Mouse (Mus musculus): ENCODE measurements around the gene Abca1.

Gene Abca1

DNA sequence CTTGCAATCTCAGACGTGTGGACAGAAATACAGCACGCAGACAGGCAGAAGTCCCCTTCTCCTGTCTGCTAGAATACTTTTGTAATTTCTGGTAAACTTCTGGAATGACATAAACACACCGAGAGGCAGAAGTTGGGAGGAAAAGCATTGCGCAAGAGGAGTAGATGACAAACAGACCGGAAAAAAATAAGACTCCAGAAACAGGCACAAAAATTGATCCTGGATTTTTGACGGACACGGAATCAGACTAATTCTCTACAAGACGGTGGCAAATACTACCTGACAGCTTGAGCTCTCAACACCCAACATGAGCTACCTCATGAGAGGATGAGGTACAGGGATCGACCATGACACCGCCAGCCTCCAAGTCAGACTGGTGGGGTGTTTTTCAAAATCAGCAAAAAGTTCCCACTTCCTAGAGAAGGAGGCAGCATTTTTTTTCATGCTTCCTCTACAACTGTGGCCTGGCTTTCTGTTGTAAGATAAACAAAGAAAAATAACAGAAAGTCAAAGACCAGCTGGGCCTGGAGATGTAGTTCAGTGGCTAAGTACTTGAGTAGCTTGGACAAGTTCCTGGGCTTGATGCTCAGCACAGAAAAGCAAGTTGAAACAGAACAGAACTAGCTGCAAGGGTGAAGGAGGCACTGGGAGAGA is 34.7 kb downstream of the Abca1 start:
- in situ Hi-C loops (cut with MboI; ENCODE audit: low sequenced_read_pairs) = no loop called here

DNA sequence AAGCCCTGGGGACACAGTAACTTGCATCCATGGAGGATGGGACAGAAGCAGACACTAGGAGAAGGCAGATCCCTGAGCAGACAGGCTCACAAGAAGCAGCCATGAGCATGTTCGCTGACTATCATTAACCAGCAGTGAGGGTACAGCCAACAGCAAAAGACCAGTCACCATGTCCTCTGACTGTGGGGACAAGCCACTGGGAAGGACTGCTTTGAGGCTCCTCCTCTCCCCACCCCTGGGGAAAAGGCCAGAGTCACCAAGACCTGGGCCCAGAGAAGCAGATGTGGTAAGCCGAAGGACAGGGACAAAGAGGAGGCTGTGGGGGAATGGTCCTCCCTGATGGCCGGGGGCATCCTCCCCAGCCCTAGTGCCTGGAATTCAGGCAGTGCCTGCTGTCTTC is 37.4 kb downstream of the Abca1 start:
- in situ Hi-C loops (cut with MboI; ENCODE audit: low sequenced_read_pairs) = no loop called here

DNA sequence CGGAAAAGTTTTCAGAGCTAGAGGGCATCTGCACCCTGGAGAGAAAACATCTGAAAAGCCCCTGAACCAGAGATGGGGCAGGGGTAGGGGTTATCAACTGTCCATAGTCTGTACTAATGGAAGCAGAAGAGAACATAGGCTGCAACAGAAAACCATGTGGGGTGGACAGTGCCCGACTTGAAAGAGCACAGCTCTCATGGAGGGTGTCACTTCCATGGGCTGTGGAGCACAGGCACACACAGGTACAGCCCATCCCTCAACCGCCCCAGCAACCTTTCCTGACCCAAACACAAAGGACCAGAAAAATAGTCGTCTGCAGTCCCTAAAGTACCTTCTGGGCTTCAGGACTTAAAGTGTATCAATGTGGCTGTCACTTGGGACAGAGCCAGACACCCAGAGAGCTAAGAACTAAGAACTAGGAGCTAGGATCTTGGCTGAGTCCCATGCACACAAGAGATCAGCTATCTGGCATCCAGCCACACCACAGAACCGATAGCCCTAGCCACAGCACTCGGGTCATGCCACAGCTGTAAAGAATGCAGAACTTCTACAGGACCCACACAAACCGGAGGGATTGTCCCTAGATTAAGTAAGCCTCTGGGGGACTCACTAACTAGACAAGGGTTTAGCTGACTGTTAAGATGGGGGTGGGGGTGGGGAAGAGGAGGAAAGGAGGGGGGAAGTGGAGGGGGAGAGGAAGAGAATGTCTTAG is 38.0 kb downstream of the Abca1 start:
- in situ Hi-C loops (cut with MboI; ENCODE audit: low sequenced_read_pairs) = no loop called here

DNA sequence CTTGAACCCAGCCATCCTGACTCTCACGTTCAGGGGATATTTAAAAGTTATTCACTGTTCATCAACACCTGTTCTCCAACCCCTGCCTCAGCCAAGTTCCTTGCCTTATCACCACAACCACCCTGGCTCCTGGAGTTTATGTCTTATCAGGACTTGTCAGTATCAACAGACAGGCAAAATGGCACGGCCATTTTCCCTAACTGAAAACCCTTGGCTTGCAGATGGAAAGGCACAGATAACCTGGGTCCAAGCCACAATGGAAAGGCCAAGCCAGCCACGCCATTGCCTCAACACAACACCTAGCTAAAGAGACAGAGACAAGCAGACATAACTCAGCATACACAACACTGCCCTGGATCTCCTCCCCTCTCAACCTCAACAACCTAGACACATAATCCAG is 38.6 kb downstream of the Abca1 start:
- in situ Hi-C loops (cut with MboI; ENCODE audit: low sequenced_read_pairs) = no loop called here

DNA sequence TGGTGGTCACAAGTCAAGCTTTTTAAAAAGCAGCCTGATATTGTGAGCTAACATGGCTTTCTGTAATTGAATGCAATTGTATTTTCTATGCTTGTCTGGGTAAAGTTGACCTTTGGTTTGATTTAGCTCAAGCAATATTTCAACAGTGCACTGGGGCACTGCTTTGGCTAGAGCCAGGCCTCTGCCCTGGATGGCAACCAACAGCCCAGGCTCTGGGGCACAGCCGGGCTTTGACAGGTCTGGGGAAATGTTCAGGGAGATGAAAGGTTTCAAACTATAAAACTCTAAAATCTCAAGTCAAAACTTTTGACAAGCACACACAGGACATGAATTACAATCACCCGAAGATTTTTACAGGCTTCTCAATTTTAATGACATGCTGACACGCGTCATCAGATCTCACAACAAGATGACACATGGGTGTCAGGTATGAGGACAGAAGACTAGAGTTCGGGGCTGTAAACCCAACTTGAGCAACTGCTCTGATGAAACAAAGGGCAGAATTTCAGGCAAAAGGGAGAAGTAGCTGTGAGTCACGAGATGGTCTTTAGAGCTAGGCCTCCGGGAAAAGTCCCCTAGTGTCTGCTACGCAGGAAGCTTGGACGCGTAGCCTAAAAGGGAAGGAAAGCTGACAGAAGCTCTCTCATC is 39.5 kb downstream of the Abca1 start:
- in situ Hi-C loops (cut with MboI; ENCODE audit: low sequenced_read_pairs) = no loop called here

DNA sequence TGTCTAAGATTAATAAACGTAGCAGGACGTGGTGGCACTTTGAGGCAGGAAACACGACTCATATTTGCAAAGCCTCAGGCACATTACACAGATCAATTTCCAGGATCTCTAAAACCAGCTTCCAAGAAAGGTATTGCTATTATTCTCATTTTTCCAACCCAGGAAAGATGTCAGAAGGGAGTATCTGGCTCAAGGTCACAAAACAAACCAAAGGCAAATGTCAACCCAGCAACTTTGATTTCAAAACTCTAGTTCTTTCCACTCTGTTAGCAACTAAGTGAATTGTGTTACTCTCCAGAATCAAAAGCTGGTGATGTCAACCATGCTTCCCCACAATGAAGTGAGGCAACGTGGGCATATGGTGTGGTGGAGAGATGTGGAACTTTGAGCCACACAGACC is 41.1 kb downstream of the Abca1 start:
- in situ Hi-C loops (cut with MboI; ENCODE audit: low sequenced_read_pairs) = no loop called here

DNA sequence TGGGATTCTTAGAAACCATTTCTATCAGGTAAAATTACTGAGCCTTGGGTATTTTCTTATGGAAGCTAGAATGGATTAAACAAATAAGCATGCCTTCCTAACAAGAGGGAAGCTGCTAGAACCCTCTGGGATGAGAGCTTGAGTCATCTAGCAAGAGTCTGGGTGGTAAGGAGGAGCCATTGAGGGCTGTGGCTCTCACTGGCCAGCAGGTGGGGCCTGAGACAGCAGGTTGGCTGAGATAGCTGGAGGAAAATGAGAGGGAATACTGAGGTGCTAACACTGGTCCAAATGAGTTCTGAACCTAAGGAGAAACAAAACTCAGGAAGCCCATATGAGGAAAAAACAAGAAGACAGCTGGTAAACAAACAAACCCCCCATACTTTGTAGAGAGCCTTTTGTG is 42.1 kb downstream of the Abca1 start:
- in situ Hi-C loops (cut with MboI; ENCODE audit: low sequenced_read_pairs) = no loop called here

DNA sequence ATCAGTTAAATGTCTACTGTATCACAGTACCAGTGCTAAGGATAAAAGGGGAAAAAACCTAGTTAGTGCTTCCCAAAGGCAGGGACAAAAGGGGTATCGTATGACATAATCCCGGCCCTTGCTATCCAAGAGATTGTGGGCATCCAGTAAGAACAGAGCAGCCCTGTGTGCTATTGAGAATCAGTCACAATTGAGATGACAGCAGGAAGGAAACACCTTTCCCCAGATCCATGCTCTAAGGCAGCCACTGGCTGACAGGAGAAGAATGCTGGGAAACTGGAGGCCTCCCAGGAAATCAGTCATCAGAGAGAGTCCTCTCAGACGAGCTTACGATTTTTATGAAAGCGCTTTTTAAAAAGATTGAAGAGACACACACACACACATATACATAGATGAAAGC is 42.6 kb downstream of the Abca1 start:
- in situ Hi-C loops (cut with MboI; ENCODE audit: low sequenced_read_pairs) = no loop called here

DNA sequence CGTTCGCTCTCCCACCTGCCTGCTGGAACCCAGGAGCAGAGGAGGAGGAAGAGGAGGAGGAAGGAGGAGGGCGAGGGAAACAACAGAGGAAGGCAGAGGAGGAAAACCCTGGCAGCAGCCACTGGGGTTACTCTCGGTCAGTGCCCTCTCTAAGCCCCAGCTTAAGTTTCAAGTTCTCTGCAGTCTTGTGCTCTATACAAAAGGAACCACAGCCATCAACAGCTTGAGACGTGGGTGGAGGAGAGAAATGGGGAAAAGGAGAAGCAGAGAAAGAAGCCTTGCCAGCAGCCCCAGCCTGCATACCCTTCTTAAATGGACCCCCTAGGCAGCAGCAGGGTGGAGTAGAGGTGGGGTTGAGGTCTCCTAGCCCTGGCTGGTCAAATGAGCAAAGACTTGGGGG is 43.8 kb downstream of the Abca1 start:
- in situ Hi-C loops (cut with MboI; ENCODE audit: low sequenced_read_pairs) = no loop called here

DNA sequence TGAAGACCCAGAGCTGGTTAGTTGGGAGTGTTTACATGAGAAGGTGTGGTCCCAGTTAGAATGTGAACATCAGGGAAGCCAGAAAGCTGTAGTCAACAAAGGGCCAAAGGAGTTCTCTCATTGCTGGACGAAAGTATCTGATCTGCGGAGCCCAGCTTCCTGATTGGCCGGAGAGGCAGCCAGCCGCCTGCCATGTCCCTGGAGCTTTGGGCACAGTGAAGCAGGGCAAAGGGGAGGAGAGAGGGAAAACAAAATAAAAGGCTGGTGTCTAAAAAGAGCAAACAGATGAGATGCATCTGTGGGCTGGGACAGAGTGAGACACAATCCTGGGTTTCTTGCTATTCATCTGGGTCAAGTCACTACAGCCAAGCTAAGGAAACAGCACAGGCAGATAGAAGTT is 44.3 kb downstream of the Abca1 start:
- in situ Hi-C loops (cut with MboI; ENCODE audit: low sequenced_read_pairs) = no loop called here

DNA sequence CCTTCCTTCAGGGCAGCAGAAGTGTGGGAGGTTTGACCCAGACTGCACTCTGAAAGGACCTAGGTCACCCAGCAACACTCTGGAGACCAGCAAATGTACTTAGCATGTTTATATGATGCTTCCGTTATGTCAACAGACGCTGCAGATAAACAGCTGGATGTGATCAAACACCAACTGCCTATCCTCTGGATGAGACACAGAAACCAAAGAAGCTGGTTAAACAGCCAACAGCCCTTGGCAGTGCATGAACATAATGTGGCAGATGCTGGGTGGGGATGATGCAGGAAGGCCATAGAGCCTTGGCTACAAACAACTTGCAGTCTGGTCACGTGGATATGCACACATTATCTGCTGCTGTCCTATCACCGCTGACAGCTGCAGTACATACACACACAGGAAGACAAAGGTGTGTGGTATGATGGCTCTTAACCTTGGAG is 47.8 kb downstream of the Abca1 start:
- in situ Hi-C loops (cut with MboI; ENCODE audit: low sequenced_read_pairs) = no loop called here

DNA sequence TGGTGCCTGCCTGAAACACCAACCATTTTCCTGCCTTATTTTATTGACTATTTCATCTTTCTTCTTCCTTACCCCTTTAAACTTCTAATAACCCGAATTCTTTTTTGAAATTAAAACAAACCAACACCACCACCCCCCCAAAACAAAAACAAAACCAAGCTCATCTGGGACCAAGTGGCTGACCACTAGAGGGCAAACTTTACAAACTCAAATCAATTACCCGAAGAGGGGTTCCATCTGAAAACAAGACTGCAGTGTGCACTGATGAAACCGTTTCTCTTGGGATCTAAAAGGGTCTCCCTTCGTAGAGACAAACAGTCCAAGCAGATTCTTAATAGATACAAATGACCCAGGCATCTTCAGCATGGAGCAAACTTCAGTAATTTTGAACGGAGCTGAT is 49.3 kb downstream of the Abca1 start:
- in situ Hi-C loops (cut with MboI; ENCODE audit: low sequenced_read_pairs) = no loop called here

DNA sequence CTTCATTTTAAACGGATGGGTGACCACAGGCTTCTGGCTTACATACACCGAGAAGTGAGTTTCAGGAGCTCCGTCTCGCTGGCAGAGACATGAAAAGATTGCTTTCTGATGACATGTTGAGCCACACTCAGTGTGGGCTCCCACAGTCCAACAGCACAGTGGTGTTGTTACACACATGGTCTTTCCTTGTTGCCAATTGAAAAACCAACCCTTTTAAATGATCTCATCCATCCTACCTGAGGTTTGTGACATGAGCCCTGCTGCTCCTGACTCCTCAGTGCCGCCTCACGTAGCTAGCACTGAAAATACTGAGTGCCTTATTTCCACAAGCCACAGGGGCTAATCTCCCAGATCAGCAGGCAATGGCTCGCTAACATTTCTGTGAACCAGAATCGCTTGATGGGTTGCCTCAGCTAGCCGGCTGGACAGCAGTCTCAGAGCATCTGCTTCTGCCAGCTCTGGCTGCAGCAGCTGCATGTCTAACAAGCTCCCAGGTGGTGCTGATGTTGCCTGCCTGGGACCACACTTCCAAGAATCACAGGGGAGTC is 50.2 kb downstream of the Abca1 start:
- in situ Hi-C loops (cut with MboI; ENCODE audit: low sequenced_read_pairs) = no loop called here

DNA sequence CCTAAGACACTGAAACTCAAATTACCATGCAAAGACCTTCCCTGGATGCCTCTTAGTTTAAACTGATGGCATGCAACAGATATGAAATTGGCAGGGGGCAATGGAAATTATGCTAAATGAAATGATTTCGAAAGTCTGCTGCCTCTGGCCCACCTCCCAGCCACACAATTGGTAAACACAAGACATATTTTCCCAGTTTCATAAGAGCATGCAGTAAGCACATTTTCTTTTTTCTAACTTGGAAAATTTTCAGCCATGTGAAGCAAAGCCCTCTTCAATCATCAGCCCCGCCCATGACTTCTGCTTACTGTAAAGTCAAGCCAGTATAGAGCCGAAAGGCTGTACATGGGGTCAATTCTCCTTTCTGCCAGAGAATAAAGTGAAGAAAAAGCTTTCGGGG is 51.5 kb downstream of the Abca1 start:
- in situ Hi-C loops (cut with MboI; ENCODE audit: low sequenced_read_pairs) = no loop called here

DNA sequence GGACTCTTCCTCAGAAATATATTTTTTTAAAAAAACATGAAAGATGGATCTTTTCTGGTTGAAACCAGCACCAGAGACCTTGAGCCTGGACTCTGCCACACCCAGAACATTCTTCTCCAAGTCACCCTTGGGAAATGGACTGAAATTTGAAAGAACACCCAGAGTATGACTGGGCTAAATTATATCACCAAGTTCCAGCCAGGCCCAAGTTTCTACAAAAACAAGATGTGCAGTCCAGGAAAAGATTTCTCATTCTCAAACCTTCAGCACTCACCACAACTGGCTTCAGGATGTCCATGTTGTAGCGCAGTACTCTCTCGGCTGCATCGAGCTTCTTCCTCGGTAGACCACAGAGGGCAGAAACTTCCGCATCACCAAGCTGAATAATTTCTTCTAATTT is 53.0 kb downstream of the Abca1 start:
- in situ Hi-C loops (cut with MboI; ENCODE audit: low sequenced_read_pairs) = no loop called here

DNA sequence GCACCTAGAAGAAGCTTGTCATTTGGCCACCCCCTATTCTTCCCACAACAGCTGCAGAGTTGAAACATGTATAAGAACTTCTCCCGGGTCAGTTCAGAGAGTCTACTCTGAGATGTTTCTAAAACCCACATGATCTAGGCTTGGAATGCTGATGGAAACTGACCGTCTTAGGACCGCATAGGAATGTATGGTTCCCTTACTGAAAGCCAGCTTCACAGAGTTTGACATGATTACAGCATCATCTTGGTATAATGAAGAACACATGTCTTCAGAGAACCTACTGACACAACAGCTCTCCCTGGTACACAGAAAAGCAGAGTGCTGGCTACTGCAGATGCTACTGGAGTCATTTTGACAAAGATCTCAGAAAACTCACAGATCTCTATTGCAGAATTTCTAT is 53.6 kb downstream of the Abca1 start:
- in situ Hi-C loops (cut with MboI; ENCODE audit: low sequenced_read_pairs) = no loop called here

DNA sequence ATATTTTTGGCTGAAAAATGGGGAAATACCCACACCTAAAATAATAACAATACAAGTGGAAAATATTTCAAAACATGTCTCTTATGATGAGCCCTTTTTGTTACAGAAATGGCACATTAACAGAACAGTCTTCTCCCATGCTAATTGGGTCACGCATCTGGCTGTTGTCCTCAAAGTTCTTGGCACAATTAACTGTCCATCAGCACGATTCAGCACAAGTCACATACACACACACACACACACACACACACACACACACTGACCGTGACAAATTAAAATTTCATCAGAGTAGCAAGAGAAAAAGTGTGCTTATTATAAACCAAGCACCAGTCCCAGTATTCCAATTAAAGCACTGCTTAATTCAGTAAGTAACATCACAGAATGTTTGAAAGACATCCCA is 55.1 kb downstream of the Abca1 start:
- in situ Hi-C loops (cut with MboI; ENCODE audit: low sequenced_read_pairs) = no loop called here

DNA sequence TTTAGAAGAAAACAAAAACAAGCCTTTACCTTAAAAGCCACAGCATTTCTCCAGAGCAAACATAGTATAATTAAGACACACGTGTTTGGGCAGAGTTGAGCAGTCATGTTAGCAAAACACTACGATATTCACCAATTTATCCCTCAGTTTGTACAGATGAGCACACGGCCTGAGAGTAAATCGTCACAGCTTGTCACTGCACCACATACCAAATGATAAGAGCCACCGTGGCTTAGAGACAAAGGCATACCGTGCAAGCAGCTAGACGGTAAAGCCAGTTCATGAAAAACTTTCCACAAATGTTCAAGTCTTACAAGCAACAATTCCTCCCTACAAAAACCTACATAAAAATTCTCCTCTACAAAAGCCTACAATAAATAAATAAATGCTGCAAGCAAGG is 57.2 kb downstream of the Abca1 start:
- in situ Hi-C loops (cut with MboI; ENCODE audit: low sequenced_read_pairs) = no loop called here

DNA sequence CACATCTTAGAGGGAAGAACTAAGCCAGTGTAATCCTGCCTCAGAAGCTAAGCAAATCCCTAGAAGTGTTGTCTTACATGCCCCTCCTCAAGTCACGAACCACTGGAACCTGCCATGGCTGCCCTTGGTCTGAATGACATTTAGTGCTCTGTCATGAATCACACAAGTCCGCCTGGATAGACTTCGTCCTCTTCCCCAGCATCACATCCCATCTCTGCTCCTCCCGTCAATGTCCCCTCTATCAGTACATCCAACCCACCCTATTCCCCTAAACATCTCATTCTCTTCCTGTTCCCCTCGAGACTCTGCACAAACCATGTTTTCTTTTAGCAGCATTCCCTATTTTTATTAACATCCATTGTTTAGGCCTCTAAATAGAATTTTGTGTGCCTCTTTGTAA is 58.4 kb downstream of the Abca1 start:
- in situ Hi-C loops (cut with MboI; ENCODE audit: low sequenced_read_pairs) = no loop called here

DNA sequence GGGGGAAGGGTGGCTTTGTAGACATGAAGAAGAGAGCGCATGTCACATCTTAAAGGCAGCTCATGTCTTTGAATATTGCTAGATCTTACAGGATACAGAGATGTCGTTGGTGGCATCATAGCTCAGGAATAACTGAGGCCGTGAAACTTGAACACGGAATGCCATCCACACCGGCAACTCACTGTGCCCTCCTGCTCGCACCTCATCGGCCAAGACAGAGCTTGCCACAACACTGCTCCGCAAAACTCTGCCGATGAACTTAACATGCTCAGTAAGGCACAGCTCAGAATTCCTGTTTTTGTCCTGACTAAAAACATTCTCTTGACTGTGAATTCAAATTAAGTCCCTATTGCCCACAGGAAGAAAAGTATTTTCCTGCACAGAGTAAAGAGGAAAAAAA is 59.2 kb downstream of the Abca1 start:
- in situ Hi-C loops (cut with MboI; ENCODE audit: low sequenced_read_pairs) = no loop called here

DNA sequence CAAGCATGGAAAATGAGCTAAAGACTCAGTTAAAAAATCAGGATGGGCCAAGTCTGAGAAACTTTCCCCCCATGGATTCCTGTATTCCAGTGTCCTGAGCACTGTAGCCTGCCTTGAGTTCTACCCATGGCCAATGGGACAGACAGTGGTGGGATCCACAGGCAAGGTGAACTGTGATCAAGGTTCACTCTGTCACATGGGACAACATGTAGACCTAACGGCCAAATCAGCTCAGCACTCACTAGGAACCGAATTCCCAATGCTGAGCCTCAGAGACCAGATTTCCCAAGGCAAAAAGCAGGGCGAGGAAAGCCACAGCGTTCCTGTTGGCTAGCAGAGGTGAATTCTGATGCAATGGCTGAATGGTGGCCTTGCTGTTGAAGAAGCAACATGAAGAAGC is 64.8 kb downstream of the Abca1 start:
- in situ Hi-C loops (cut with MboI; ENCODE audit: low sequenced_read_pairs) = no loop called here

DNA sequence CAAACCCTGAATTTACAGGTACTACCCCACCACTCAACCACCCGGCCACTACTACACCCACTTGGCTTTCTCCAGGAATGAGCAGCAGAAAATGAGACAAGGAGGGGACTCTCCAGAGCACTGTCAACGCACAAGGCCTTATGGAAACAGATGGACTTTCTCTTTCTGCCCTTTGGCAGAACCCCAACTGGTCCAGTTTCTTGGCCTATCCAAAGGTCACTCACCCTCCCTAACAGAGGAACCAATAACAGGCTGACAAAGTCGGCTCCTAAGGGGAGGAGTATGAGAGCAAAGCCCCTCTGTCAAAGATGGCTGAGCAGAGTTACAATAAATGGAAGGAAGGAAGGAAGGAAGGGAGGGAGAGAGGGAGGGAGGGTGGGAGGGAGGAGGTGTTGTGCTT is 65.4 kb downstream of the Abca1 start:
- in situ Hi-C loops (cut with MboI; ENCODE audit: low sequenced_read_pairs) = no loop called here

Measured in CH12F3 (cell line).